Mouse (Mus musculus) gastrocnemius, adult 8-10 months (tissue): Measurements from ENCODE around the gene Inip. TPM values are rescaled to one million over a fixed set of nuclear protein-coding genes. Genes with fewer than 3 reads are reported as not detected.
A peak's percentile ranks its signal among the peaks of the same experiment; 100 is the strongest.

Experiments
- DNase-seq, 2 experiments: peaks; one replicate each; pipeline ENCODE4 v3.0.0; 2022; ENCODE audit warnings: low spot score in 2 of 2
- total RNA-seq, 4 experiments: library from RNA; stranded (reverse); gene quantifications; 2 replicates each; pipeline ENCODE4 v1.2.4; 2022

Inip gene
- total RNA-seq = 1 to 10 TPM; 2.4 to 3.8 (median 3.0) TPM

- DNase-seq = no peak
Measured at GRCm38 (mm10) chr4:59801489-59801888, at the start of gene Inip. Gene Inip, minus strand, starts transcription at chr4:59801589.

GRCm38 (mm10) chr4:59850181-59850580 is 48.8 kb upstream of the Inip start:
- DNase-seq = peak; percentile 58 to 64

- no peak for DNase-seq
Measured at GRCm38 (mm10) chr4:59847447-59847846, 46.1 kb upstream of the Inip start.

GRCm38 (mm10) chr4:59845245-59845637 is 43.9 kb upstream of the Inip start:
- DNase-seq = no peak

GRCm38 (mm10) chr4:59844460-59845244 is 43.3 kb upstream of the Inip start:
- DNase-seq = no peak

DNA sequence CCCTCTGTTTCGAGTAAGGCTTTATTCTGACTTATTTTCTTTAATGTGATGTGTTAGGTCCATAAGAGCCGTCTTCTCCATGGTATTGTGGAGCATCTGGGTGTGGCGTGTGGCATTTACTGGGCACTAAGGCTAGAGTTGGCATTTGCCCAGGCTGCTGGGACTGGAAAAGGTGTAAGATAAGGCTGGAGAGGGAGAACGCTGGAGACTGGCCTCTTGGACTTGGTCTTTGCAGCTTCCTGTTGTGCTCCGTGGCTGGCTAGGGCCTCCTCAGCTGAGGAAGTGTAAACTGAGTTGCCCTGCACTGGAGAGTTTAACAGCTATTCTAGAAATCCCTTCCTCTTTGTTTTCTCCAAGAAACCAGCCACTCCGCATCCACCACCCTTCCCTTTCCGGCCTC is 36.3 kb upstream of the Inip start:
- no peak for DNase-seq

DNA sequence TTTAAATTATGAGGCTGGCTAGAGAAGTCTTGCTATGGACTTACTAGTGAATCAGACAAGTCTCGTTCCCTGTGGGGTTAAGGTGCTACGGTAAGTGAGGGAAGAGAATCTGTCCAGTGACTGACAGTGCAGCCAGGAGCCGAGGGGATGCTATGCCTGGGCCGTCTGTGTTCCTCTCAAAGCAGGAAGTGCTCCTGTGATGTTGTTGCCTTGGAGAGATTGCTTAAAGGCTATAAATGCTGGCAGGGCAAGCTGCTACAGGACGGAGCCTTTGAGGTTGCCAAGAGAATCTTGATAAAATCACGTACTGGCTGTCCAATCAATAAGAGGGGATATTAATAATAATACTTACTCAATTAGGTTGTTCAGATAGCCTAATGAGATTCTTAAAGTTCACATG is 31.4 kb upstream of the Inip start:
- no peak for DNase-seq

DNA sequence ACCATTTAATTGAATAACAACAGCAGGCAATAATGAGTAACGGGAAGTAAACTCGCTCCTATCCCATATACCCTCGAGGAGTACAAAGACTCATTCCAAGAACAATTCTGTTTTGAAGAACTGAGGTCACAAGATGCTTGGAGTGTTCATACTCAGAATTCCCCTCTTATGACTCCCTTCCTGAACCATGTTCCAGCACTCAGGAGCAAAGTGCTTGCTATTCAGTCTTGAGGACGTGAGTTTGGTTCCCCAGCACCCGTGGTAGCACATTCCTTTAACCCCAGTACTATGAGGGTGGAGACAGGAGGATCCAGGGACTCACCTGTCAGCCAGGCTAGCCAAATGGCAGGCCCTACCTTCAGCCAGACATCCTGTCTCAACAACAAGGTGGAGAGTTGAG is 29.6 kb upstream of the Inip start:
- no peak for DNase-seq

GRCm38 (mm10) chr4:59829072-59829471 is 27.7 kb upstream of the Inip start:
- no peak for DNase-seq

- DNase-seq = no peak
Measured at GRCm38 (mm10) chr4:59826381-59826780, 25.0 kb upstream of the Inip start.

DNA sequence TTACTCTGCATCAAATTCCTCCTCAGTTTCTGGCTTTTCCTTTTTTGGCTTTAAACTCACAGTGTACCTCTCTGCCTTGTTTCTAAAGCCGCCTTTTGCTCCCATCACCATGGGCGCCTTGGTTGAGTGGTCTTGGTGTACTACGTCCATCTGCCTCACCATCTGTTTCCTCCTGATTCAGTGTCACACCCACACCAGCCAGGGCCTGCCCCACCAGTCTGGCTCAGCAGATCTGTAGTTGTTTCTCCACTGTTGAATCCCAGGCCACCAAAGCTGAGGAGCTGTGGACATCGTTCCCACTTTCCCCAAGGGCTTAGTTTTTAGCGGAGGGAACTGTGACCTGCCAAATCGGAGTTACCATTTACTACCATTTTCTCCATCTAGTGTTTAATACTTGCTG is 24.2 kb upstream of the Inip start:
- DNase-seq = no peak

GRCm38 (mm10) chr4:59824860-59825259 is 23.5 kb upstream of the Inip start:
- no peak for DNase-seq

DNA sequence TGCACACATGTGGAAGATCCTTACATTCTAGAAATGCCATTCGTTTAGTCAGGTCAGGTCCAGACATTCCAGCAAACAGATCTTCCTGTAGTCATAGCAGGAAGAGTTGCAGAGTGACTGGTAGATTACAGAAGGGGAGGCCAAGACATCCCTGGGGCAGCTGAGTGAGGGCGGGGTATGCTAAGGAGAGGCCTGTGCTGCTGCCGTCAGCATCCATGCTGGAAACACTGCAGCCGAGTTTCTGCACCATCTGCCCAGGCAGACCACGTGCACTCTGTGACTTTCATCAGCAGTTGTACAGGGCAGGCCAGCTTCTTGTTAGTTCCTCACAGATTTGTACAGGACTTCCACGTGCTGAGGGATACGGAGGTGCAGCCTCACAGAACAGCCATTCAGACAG is 22.1 kb upstream of the Inip start:
- peak; percentile 20 to 22 for DNase-seq

- DNase-seq = no peak
Measured at GRCm38 (mm10) chr4:59822119-59822518, 20.7 kb upstream of the Inip start.

DNA sequence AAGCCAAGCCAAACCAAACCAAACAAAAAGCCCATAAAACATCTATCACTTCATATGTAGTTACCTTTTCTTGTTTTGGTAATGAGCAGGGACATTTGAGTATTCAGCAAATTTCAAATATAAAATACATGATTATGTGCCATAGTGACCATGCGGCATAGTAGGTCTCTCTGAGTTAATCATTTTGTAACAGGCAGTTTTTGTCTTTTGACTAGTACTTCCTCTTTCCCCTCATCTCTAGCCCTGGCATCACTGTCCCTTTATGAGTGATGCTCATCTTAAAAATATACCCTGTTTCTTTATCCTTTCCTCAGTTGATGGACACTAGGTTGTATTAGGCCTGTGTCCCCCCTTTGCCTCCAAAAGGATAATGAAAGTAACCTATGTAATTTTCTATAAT is 20.1 kb upstream of the Inip start:
- no peak for DNase-seq

DNA sequence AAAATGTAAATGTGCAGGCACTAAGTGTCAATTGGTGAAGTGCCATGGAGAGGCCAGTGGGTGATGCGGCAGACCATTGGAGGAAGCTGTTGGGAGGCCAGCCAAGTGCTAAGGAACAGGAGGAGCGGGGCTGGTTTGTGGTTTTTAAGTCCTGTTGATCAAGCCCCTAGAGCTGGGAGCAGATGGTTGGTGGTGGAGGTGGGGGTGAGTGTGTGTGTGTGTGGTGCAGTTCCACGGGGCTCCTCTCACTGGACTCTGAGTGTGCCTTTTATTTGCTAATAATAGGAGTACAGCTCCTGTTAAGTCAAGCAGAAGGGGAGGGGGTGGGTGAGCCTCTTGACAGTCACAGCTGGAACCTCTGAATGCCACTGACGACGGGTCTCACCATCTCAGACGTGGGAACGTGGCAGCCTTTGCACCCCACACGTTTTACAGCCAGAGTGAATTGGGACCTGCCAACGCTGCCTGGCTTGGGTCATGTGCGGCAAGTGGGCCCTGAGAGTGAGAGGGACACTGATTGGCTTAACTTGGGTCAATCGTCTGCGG is 18.2 kb upstream of the Inip start:
- DNase-seq = no peak

DNA sequence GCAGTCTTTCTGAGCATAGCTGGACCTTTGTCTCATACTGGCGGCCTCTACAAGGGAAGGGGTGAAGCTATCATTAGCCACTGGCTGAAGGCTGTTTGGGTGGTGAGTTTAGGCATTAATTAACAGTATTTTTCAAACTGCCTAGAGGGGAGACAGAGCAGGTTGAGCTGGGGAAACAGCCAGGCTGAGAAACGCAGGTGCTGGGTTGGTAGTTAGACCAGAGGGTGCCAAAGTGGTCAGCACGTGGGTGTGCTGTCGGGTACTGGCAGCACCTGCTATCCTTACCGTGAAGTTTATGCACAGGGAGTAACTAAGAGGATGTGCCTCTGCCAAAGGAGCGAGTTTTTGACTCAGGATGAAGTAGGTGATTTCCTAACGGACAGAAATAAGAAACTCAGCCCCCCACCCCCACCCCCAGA is 17.7 kb upstream of the Inip start:
- DNase-seq = no peak

DNA sequence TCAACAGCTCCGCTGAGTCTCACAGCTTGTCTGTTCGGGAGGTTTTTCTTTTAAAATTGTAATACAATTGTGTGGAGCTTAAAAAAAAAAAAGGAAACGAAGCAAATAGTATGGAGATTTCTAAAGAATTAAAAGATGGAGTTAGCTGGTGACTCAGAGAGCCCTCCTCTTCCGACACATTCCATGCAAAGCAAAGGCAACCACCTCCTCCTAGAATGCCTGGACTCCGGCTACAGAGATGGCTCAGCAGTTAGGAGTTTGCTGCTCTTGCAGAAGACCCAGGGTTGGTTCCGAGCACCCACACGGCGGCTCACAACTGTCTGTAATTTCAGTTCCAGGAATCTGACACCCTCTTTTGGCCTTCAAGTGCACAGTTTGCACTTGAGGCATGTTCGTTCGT is 17.1 kb upstream of the Inip start:
- DNase-seq = no peak

DNA sequence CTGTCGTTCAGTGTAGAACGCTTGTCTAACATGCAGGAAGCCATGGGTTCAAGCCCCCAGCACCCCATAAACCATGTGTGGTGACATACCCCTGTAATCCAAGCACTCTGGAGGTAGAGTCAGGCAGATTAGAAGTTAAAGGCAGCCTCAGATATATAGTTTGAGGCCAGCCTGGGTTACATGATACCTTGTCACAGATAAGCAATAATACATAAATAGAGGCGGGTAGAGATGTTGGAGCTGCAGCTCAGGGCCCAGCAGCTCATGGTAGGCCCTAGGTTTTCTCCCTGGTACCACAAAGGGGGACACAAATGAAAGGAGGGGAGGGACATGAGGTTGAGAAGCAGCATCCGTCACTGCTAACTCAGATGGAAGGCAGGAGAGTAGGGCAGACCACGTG is 16.4 kb upstream of the Inip start:
- no peak for DNase-seq

GRCm38 (mm10) chr4:59816477-59816876 is 15.1 kb upstream of the Inip start:
- no peak for DNase-seq

- no peak for DNase-seq
Measured at GRCm38 (mm10) chr4:59816016-59816415, 14.6 kb upstream of the Inip start.

- DNase-seq = no peak
Measured at GRCm38 (mm10) chr4:59815121-59815810, 13.9 kb upstream of the Inip start.

DNA sequence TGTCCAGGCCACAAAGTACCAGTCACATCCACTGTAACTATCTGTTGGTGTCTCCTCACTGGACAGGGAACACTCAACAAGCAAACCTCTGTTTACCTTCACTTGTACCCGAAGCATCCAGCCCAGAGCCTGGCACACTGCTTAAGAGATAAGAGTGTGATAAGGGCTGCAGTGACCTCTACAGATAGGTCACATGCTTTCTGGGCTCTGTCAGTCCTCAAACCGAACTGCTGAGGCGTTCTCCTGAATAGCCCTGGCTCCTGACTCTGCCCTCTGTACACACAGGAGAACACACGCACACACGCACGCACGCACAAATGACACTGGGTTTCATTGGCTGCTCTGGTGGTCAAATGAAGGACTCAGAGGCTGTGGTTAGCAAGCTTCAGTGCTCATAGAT is 12.7 kb upstream of the Inip start:
- no peak for DNase-seq
